Mouse (Mus musculus) granulocyte monocyte progenitor cell, adult 5-6 weeks (primary cell): ENCODE results near the gene Msantd1. TPM values are rescaled to one million over a fixed set of nuclear protein-coding genes. Genes with fewer than 3 reads are reported as not detected.
A peak's percentile ranks its signal among the peaks of the same experiment; 100 is the strongest.
"Not testable (repeated sequence)": the region's sequence is repeated elsewhere in the genome, so short reads cannot be mapped to it uniquely, and the experiment has no call there.

Experiments used
- ATAC-seq: replicated peaks from 2 replicates; pipeline ENCODE4 v1.8.0; 2016; ENCODE audit warnings: mild to moderate bottlenecking, moderate TSS enrichment, inconsistent platforms; ENCODE audit not compliant: poor library complexity, severe bottlenecking
- total RNA-seq, 2 experiments: library from RNA; stranded (forward) in 1 of 2; stranded (reverse) in 1 of 2; fragments of 200-712, 200-1000 nt in 1 of 2; fragments of >200 nt in 1 of 2; fragmentation: Nextera tagmentation in 1 of 2; gene quantifications; 2 replicates each; pipeline ENCODE4 v1.2.3; 2014 to 2017

The Msantd1 gene
- total RNA-seq (2014; fragmentation: Nextera tagmentation) (0.96 and 1.6 TPM in 2 replicates), total RNA-seq (2017) (0.30 TPM in 1 of 2 replicates, not detected in the other)

DNA sequence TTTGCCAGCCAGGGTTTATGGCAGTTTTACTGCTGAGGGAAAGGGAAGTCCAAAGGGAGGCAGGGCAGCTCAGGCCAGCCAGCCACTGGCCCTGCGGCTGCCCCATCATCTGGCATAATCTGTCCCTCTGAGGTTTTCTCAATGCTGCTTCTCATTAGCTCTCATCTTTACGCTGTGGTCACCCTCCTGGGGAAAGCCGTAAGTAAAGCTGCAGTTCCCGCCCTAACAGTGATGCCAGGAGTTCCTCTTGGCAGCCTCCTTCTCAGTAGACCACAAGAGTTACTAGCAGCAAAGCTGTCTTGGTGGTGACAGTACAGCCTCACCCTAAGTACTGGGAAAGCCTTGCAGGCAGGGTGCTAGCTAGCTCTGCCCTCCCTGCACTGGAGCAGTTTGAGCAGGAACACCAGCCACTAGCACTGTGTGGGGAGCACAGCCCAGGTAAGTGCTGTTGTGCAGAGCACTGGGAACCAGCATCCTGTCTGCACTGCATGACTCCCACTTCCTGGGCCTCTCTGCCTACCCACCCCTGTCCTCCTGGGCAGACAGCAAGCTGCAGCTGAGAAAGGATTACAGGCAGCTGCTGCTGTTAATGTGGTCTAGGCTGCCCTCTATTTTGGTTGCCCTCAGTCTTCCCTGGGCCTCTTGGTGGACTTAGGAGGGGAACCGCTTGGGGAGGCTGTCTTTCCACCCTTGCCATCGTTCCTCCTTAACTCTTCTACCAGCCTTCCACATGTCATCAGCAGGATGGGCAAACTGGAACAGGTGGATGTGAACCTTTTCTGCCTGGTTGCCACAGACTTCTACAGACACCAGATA, at the start of gene Msantd1:
TSS of gene Msantd1 (plus strand) at position 103 of the 816 bp plus-strand sequence.
- peak; percentile 80 for ATAC-seq

DNA sequence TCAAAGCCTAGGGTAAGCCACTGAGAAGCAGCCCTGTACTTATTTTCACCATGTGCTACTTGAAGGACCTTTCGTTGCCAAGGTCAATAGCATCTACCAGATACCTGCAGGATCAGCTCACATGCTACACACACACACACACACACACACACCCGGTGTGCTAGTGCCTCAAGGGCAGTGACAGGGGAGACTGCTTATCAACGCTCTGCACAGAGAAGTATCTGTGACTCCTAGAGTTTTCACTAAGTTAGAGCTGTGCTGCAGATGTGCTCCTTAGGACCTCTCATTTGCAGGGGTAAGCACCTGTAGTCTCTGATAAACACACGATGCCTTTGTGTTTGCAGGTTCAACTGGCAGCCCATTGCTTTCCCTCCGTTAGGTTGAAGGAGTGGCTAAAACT, 42.4 kb upstream of the Msantd1 start:
- no peak for ATAC-seq

DNA sequence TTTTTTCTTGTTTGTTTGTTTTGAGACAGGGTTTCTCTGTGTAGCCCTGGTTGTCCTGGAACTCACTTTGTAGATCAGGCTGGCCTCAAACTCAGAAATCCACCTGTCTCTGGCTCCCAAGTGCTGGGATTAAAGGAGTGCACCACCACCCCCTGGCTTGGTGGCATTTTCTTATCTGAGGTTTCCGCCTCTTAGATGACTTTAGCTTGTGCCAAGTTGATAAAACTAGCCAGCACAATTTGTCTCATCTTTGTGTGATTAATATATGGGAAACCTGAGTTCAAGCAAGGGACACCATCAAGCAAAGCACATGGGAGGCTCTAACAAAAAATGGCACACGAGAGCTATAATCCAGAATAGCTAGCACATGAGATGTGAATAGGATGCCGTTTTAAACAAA, 27.5 kb upstream of the Msantd1 start:
- not testable (repeated sequence) for ATAC-seq

DNA sequence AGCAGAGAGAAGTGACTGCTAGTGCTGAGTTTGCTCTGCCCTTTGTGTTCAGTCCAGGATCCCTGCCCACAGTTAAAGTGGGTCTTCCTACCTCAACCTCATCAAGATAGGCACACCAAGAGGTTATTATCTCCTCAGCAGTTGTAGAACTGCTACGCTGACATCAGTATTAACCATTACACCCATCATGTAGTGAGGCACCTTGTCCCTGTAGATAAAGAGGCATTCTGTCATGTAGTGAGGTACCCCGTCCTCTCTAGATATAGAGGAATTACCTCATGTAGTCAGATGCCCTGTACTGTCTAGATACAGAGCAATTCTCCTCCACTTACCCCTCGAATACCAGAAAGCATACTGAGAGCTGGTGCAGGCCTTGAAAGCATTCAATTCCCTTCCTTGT, 26.8 kb upstream of the Msantd1 start:
- no peak for ATAC-seq

DNA sequence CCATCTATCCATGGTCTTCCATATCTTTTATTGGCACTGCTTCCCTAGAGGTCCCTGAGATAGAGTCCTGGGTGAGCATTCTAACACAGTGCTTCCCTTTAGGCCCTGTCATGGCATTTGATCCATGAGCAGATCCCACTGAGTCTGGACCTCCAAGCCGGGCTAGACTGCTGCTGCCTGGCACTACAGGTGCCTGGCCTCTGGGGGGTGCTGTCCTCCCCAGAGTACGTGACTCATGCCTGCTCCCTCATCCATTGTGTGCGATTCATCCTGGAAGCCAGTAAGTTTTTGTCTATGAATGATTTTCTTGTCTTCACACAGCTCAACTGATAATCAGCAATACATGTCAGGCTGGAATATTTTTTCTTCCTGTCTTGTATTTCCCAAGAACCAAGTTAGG, 22.6 kb upstream of the Msantd1 start:
- no peak for ATAC-seq

DNA sequence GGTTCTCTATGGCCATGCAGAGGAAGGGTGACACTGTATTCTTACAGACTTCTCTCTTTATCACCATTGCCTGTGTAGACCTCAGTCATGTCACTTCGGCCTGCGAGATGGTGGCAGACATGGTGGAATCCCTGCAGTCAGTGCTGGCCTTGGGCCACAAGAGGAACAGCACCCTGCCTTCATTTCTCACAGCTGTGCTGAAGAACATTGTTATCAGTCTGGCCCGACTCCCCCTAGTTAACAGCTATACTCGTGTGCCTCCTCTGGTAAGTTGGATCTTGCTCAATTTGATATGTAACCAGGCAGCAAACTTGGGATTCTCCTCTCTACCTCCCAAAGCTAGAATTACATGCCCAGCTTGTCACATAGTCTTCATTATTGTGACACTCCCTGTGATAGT, 18.6 kb upstream of the Msantd1 start:
- no peak for ATAC-seq

DNA sequence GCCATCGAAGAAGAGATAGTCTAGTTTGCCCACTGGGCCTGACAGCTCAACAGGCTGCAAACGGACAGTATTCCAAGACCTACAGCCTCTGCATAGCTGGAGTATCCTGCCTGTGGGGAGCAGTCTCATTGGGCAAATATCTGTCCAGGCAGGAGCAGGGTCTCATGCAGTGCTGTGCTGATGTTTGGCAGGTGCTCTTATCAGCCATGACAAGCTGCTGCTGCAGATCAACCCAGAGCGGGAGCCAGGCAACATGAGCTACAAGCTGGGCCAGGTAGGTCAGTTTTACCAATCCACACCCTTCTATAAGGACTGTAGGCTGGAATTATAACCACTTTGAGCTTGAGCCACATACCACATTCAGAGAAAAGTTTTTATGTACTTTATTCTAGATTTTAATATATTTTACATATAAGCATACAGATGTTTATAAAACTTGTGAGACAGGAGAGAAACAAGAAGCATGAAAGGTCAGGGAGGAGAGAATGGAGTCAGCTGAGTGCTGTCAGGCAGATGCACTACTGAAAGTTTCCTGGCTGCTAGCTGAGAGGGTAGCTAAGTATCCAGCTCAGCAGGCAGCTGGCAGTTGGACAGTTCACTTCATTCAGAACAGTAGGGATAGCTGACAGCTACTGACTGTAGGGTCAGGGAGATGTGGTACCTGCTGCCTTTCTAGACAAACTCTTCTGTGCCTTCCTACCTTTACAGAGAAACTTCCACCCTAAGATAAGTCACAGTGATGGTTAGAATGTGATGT, 10.9 kb upstream of the Msantd1 start:
- ATAC-seq: no peak

DNA sequence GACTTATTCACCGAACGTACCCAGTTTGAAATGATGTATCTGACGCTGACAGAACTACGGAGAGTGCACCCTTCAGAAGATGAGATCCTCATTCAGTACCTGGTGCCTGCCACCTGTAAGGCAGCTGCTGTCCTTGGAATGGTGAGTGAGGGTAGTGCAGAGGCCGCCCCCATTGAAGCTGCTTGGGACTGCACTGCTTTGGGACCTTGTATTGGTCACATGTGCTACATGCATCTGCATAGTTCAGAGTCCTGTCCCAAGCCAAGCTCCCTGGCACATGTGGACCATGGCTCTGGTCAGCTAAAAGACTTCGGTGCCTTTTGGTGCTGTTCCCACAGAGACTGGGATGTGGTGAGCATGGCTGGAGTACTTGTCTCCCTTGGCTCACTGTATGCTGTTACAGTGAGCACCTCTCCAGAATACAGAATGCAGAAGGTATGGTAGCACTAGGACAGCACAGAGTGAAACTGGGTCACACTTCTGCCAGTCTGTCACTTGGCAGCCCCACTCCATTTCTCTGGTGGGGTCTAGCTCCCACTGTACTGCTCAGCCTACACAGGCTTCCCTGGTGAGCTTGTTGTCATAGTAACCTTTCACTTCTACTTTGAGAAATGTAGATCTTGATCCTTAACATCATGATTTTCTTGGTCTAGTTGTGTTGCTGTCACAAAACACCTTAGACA, 7.9 kb upstream of the Msantd1 start:
- no peak for ATAC-seq

DNA sequence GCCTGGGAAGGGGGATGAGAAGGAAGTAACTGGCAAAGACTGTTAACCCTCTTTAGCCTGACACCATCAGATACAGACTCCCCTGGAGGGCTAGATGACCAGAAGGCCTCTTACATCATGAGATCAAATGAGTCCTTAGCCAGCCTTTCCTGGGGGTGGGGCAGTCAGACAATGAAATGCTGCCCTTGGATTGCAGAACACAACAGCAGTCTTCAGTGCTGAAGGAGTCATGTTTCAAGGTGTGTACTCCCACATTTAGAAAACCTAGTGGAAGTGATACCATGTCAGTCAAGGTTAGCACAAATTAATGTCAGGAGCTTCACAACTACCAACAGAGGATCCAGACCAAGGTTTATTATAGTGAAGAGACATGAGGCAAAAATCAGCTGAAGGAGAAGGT, 5.4 kb upstream of the Msantd1 start:
- no peak for ATAC-seq

DNA sequence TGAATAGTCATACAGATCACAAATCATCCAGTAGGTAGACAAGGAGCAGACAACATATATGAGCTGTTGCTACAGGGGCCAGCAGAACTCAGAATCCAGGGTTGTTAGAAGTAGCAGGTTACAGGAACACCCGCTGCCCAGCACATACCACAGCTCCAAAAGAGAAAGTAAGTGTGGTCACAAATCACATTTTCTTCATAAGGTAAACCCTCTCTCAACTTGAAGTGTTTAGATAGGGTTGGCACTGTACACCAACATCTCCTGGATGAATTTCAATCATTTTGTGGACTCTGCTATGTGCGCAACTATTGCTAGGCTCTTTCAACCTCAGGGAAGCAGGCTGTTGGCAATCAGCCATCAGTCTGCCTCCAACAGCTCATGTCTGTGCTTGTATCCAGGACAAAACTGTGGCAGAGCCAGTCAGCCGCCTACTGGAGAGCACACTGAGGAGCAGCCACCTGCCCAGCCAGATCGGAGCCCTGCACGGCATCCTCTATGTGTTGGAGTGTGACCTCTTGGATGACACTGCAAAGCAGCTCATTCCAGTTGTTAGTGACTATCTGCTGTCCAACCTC, 4.9 kb upstream of the Msantd1 start:
- no peak for ATAC-seq

DNA sequence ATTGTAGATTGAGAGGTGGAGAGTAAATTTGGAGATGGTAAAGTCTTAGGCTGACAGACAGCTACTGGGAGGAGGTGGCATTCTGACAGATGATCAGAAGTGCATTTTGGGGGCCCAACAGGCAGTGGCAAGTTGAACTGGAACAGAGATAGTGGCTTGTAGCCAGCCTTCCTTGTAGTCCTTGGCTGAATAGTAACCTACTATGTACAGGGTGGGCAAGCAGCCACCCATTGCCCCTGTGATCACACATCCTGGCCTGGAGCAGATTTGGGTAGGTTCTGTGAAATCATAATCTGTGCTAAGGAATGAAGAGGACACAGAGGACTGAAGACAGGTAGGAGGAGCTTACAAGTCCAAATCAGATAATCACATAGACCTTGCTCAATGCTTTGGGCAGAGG, 3.4 kb upstream of the Msantd1 start:
- ATAC-seq: no peak

DNA sequence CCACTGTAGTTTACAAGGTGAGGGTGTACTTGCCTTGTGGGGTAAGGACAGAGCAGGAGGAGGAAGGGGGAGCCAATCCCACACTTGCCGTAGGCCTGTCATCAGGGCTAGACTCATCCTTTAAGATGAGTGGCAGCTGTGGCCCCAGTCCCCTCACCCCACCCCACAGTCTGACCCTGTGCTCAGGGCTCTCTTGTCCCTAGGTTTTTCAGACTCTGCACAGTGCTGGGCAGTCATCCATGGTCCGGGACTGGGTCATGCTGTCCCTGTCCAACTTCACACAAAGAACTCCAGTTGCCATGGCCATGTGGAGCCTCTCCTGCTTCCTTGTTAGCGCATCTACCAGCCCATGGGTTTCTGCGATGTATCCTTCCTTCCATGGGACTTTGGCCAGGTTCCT, 582 bp upstream of the Msantd1 start:
- no peak for ATAC-seq

DNA sequence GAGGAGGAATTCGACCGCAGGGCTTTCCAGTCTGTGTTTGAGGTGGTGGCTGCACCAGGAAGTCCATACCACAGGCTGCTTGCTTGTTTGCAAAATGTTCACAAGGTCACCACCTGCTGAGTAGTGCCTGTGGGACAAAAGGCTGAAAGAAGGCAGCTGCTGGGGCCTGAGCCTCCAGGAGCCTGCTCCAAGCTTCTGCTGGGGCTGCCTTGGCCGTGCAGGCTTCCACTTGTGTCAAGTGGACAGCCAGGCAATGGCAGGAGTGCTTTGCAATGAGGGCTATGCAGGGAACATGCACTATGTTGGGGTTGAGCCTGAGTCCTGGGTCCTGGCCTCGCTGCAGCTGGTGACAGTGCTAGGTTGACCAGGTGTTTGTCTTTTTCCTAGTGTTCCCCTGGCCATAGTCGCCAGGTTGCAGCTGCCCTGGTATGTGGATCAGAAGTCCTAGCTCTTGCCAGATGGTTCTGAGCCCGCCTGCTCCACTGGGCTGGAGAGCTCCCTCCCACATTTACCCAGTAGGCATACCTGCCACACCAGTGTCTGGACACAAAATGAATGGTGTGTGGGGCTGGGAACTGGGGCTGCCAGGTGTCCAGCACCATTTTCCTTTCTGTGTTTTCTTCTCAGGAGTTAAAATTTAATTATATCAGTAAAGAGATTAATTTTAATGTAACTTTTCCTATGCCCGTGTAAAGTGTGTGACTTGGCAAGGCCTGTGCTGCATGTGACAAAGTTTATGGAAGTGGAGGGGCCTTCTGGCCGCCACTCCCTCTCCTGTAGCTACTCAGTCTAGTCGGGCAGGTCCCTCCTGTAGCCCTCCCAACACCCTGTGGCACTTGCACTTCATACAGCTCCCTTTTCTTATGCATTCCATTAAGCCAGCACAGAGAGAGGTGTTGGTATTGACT, 1.2 kb downstream of the Msantd1 start:
- ATAC-seq: peak; percentile 41

DNA sequence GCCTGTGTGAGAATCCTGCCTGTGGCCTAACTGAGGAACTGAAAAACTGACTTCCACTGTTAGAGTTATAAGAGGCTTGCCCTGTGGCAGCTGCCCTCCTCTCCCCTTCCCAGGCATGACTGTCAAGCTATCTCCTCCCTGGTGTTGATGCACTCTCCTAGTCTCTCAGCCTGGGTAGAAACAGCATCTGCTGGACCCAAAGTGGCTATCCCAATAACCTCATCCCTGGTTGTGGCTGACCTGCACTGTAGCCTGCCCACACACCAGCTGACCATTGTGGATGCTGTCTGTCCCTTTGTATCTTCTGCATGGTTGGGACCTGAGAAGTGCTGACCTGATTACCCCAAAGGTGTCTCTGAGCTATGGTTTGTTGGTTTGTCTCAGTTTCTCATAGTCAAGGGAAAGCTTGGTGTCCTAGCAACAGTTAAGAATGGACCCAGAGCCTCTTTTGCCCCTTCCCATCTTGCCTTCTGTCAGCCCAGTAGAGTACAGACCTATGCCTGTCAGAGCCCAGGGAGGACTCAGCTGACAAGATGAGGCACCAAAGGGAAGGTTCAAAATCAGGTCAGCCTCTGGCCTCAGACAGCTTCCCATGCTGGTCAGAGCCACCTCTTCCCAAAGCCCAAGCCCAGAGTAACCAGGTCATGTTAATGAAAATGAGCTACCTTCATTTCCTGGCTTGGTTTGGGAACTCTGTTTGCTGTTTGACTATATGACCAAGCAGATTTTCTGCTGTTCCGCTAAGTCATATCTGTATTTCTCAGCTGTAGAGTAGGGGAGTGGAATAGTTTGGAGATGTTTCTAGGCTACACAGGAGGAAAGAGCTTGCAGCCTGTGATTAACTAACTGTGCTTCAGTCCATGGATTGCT, 2.1 kb downstream of the Msantd1 start:
- no peak for ATAC-seq

DNA sequence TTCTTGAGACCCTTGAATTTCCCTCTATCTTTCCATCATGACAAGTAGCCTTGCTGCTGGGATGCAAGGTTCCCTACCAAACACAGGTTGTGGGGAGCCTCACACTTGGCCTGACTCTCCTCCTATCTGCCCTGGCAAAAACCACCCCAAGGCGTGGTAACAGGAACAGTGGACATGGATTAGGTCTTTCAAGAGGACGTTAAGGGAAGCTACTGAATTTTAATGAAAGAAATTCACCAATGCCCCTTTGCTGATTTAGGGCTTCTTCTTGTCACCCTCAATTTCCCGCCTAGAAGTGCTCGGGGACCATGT, 2.6 kb downstream of the Msantd1 start:
- ATAC-seq: no peak

DNA sequence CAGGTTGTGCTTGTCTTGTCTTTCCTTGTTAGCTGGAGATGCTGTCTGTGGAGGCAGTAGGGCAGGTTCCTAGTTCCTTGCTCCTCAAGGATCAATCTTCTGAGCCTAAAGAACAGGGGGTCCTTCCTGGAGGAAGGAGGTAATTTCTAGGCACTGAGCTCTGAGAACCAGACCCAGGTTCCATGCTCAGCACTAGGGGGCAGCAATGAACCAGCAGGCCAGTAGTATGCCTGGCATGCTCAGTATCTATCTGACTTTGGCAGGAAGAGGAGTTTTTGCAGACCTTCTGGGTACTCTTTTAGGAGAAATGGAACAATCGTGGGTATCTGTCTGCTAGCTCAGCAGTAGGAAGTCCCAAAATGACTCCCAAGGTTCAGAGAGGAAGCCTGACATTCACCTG, 8.0 kb downstream of the Msantd1 start:
- peak; percentile 79 for ATAC-seq

DNA sequence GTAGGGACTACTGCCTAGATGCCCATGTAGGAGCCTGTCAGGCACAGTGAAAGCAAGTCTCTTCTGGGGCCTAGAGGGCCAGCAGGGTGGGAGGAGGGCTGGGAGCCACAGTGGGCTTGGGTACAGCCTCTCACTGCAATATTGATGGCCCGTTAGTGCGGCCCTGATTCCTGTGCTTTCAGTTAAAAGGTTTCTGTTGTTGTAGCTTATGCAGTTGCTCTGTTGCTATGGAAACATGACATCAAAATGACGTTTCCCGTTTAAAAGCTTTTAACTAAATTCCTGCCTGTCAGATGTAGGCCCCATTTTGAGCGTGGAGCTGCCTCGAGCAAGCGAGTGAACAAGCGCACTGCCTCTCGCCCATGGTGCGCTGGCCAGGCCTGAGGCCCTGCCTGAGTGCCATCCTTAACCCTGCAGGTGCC, 9.4 kb downstream of the Msantd1 start:
- ATAC-seq: no peak

DNA sequence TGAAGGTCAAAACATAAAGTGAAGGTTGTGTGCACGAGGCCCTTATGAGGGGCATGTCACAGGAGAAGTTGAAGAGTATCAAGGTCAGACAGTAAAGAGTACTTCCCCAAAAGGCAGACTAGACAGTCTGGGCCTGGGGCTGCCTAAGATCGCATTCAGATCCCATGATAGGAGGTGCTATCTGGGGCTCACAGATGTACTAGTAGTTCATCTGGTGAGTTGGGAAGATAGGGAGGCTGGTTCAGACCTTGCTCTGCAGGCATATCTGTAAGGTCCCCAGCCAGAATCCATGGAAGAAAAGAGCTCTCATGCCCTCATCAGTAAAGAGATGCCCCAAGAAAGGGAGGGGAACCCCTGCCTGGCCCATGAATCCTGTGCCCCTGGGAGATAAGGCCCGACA, 11.0 kb downstream of the Msantd1 start:
- no peak for ATAC-seq

DNA sequence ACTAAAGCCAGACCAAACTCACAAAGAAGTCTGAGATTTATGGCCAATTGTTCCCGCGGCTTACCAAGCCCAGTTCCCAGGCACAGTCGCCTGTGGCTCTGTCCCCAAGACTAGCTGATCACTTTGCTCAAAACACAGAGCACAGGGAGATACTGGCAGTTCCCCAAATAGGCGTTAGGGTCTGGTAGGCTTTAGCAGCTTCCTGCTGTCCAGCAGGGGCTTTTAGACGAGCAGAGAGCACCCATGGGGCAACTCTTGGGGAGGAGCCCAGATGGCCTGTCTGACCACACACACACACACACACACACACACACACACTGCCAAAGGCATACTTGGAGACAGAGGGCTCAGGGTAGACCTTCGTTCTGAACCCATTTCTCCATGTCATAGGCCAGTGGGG, 14.7 kb downstream of the Msantd1 start:
- ATAC-seq: no peak
